Mouse (Mus musculus) ovary, postnatal 36 days (tissue): ENCODE data around the gene Aicda.
"Not testable (repeated sequence)": the region's sequence is repeated elsewhere in the genome, so short reads cannot be mapped to it uniquely, and the experiment has no call there.

Experiments used
- DNase-seq: peaks from one replicate; pipeline ENCODE4 v3.0.0; 2022; ENCODE audit warnings: low spot score, mixed read lengths

Gene Aicda

DNA sequence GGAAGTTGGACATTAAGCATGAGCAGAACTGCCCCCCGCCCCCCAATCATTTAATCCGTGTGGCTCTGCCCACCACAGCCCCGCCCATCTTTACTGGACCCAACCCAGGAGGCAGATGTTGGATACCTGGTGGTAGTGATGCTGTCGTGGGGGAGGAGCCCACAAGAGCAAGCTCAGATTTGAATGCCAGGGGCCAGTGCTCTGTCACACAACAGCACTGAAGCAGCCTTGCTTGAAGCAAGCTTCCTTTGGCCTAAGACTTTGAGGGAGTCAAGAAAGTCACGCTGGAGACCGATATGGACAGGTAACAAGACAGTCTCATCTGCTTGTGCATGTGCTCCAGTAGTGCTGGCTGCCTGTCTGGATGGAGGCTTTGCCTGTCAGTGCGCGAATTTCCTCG lies at the start of gene Aicda:
Aicda (plus strand) TSS at position 196 of the 400 bp plus-strand sequence.
- DNase-seq: no peak

DNA sequence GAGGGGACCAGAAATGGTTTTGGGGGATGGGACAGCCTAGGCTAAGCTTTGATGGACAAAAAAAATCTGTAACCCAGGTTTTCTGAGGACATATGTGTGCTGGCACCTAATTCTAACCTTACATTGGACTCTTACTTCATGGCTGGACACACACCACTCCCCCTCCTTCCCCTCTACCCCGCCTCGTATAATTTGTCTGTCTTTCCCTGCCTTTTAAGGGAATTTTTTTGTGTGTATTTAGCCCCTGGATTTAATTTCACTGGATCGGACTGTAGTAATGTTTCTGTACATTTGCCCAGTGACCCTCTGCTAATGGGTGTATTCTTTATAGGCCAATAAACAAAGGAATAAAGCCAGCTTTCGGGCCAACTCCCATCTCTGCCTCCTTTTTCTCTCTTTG lies 48.6 kb upstream of the Aicda start:
- DNase-seq: no peak

DNA sequence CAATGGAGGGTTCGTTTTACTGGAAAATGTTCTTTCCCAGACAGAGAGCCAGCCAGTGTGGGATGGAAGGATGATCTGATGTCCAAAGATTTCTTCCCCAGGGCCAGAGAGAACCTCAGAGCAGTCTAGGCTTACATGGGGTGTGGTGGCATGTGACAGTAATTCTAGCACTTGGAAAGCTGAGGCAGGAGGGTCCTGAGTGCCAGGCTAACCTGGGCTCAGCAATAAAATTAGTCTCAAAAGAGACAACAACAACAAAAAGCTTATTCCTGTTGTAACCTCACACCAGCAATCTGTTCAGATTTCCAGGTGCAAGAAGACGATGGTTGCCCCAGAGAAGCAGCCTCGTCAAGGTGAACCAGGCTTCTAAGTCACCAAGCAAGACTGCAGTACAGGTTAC lies 48.1 kb upstream of the Aicda start, which contains the start of gene Mfap5:
Mfap5 (plus strand) TSS at position 301 of the 400 bp plus-strand sequence.
- no peak for DNase-seq

DNA sequence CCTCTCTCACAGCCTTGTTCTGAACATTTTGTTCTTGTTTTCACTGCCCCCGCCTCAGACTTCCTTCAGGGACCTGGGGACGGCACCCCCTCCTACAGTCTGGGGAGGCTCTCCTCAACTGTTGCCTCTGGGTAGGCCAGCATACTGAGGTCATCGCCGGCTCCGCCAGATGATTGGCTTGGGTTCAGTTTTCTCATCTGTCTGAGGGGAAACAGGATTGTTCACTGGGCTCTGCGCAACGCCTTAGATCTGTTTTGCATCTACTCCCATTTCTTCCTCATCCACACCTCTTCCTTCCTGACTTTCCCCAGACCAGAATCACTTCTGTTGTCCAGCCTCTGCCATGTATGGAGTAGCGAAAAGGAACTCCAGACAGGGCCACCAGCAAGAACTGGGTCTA lies 45.1 kb upstream of the Aicda start:
- no peak for DNase-seq

DNA sequence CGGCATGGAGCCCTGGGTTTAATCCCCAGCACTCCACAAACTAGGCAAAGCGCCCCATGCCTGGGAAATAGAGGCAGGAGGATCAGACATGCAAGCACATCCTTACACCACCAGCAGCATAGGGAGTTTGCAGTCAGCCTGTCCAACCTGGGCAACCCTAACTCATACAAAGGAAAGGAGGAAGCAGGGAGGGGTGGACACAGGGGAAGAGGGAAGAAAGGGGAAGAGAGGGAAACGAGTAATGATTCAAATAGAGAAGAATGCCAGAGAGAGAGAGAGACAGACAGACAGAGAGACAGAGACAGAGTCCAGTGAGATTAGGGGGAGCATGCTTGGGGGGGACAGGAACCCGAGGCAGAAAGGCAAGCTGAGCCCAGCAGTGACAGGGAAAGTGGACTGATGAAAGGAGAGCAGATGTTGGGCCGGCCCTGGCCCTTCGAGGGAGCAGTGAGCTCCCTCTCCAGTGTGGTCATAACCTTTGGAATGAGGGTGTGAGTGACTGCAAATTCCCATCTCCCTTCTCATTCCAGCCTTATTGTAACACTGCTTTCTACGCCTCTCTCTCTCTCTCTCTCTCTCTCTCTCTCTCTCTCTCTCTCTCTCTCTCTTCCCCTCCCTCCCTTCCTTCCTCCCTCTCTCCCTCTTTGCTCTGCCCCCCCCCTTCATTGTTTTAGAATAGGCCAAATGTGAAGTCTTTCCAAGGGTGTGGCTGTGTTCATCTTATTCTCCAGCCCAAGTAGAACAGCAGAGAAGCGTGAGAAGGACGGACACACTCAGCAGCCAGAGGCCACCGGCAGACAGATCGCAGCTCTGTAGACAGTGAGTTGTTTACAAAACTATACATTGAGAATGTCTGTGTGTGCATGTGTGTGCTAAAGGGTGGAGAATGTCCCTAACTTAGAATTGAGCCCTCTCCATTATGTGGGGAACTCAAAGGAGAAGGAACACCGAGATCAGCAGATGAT lies 40.4 kb upstream of the Aicda start:
- DNase-seq: no peak

DNA sequence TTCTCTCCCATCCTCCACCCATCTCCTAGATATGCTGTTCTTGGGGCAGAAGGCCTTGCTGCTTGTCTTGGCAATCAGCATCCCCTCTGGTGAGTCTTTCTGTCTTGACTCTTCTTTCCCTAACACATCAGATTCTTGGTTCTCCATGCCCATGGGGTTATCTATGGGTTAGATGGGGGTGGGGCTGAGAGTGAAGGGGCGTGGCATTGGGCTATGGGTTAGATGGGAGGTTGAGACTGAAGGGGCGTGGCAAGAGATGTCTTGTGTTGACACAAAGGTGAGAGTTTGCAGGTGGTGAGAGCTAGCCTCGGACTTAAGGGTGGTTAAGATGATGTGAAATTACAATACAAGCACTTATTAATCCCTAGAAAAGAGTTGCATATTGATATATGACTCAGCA lies 39.3 kb upstream of the Aicda start:
- no peak for DNase-seq

DNA sequence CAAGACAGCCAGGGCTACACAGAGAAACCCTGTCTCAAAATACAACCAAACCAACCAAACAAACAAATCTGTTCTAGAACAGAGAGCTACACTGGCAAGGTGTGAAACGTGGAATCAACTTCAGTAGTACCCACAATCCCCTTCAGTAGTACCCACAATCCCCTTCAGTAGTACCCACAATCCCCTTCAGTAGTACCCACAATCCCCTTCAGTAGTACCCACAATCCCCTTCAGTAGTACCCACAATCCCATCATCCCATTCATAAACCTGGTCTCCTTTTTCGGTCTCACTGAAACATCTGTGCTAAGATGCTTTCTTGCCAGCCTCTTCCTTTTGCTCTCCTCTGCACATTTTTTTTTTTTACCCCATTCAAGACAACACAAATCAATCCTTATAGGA lies 37.8 kb upstream of the Aicda start:
- not testable (repeated sequence) for DNase-seq

DNA sequence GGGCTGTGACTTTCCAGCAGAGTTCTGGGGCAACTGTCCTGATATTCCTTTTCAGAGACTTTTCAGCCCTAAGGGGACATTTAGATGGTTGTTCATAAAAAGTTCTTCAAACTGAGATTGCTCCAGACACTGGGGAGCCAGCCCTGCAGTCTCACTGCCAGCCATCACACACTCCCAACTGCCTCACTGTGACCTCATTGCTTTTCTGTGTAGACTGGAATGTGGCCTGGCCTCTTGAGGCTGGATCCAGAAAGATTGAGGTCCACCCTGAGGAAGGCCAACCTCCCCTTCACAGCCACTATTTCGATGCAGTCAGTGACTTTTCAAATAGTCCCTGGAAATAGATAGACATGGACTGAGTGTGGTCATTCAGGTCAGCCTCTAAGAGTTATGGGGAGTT lies 35.9 kb upstream of the Aicda start:
- no peak for DNase-seq

DNA sequence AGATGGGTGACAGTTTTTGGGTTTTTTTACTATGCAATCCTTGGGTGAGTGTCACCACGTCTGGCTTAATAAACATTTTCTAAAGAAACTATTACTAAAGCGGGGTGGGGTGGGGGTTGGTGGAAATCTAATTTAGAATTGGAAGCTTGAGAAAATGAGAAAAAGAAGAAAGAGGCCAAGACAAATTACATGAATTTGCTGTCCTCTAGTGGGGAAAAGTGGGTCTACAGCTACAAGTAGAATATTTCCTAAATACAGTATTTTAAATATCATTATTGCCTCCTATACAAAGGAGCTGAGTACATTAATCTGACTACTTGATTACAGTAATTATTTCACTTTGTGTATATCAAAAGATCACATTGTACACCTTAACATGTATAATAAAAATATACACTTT lies 34.2 kb upstream of the Aicda start:
- DNase-seq: no peak

DNA sequence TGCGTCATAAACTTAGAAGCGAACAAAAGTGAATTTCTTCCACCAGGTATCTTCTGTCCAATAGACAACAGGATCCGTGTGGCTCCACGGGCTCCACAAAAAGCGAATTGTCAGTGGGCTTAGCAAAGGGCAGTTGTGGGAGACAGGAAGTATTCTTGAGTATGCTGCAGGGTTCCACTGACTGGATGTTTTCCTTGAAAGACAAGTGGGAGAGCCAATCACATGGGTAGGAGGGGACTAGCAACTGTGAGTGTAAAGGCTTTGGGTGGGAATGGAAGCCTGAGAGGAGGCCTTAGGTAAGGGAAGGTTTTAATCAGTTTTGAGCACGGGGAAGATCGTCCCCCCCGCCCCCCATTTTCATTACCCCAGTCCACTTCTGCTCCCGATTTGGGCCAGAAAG lies 31.0 kb upstream of the Aicda start:
- DNase-seq: no peak

DNA sequence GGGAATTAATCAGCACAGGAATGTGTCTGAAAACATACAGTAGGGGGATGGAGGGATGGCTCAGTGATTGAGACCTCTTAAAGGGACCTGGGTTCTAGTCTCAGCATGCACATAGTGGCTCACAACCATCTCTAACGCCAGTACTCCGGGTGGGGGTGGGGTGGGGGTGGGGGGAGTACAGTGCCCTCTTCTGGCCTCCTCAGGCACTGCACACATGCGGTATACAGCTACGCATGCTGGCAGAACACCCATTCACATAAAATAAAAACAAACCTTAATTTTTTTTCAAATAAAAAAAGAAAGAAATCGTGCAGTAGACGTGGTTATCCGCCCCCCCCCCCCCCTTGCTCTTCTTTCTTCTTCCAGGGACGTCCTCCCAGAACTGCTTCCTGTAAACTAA lies 30.3 kb upstream of the Aicda start:
- DNase-seq: no peak

DNA sequence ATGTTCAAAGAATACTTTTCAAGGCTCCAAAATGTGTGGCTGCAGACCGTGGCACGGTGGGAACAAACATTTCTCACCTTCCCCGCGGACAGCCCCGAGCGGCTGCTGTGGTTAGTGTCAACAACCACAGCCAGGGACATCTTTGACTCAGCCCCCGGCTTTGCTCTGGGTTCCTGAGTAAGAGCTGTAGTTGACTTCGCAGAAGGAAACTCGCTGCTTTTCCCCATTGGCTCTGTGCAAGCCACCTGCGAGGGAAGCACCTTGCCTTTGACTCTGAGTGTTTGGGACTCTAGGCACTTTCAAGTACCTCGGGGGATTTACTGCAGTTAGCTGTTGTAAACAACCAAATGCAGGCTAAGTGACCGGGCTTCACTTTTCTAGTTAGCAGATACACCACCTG lies 26.0 kb upstream of the Aicda start:
- no peak for DNase-seq

DNA sequence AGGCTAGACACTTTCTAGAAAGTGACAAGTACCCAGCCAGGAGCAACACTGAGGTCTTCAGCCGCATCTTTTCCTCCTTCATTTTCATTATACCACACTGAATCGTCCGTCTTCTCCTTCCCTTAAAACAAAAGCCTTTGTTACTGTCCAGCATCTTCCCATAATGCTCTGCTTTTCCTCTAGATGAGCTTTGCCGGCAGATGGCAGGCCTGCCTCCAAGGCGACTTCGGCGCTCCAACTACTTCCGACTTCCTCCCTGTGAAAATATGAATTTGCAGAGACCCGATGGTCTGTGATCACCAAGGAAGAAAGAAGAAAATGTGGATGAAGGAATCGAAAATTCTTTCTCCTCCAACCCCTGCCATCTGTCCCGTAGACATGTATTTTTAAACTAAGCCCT lies 25.5 kb upstream of the Aicda start:
- DNase-seq: no peak

DNA sequence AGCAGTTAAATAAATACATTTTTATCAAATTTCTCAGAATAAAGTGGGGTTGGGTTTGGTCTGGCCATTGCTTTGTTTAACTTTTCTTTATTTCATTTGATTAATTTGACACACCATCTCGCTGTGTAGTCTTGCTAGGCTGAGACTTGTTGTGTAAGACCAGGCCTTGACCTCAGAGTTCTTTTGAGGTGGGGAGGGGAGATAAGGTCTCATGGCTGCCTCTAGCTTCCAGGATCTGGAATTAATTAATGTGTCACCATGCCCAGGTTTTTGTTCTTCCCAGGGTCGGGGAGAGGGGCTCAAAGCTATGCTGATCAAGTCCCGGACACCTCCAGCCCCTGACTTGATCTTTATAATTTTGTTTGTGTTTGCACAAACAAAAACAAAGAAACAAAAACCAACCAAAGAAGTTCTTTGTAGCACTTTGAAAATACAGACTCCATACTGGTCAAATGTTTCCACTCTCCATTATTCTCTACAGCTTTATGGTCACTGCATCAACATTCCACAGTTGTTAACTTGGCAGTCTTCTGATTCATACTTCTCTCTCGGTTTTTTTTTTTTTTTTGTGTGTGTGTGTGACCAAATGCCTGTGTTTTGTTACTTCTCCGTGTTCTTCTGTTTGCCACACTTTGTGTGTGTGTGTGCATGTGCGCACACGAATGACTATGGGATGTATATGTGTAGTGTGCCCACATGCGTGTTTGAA lies 22.0 kb upstream of the Aicda start:
- DNase-seq: no peak

DNA sequence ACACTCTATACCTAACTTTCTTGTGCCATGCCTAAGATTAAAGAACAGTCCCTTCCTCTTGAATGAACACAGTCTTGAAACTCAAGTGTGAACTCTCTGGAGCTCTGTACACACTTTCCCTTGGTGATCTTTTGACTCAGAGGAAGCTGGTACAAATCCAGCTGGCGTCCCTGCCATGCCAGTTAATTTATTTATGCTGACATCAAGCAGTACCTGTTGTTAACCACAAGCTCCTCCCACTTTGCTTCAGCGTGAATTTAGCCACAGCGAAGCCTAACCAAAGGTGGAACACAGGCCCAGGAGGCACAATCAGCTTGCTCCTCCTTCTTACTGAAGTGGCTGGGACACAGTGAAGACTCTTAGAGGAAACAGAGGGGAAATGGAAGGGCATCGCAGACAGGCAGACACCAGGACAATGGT lies 20.7 kb upstream of the Aicda start:
- no peak for DNase-seq

DNA sequence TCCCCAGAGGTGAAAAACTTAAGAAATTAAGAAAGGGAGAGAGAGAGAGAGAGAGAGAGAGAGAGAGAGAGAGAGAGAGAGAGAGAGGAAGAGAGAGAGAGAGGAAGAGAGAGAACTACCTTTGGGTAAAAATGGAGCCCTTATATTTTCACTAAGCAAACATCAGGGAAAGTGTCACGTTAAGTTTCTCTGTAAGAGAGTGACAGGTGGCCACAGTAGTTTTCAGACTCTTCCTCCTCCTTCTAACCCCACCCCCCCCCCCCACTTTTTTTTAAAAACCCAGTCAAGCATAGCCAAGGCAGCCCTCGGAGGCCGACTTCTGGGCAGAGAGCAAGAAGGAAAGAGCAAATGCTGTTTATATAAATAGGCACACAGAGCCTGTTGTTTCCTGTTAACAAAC lies 19.6 kb upstream of the Aicda start:
- no peak for DNase-seq

DNA sequence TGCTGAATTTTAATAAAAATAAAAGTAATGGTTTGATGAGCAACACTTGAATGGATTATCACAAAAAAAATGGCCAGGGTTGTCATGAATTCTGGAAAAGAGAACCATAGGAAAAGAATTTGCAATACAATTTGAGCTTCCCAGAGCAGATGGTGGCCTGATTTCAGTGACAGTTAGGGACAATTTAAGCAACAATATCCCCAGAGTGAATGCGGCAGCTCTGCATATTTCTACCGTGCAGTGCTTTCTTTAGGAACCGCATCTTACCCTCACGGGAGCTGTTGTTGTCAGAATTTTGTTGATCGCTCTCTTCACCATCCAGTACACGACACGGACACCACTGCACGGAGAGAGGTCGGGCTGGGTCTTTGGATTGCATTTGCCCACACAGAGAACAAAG lies 14.0 kb upstream of the Aicda start:
- no peak for DNase-seq

DNA sequence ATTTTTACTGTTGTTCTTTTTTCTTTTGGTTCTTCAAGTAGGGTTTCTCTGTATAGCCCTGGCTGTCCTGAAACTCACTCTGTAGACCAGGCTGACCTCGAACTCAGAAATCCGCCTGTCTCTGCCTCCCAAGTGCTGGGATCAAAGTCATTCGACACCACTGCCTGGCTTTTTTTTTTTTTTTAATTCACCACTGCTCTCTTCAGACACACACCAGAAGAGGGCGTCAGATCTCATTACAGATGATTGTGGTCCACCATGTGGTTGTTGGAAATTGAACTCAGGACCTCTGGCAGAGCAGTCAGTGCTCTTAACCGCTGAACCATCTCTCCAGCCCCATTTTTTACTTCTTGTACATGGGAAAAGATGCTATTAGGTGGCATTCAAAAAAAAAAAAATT lies 11.1 kb upstream of the Aicda start:
- DNase-seq: not testable (repeated sequence)

DNA sequence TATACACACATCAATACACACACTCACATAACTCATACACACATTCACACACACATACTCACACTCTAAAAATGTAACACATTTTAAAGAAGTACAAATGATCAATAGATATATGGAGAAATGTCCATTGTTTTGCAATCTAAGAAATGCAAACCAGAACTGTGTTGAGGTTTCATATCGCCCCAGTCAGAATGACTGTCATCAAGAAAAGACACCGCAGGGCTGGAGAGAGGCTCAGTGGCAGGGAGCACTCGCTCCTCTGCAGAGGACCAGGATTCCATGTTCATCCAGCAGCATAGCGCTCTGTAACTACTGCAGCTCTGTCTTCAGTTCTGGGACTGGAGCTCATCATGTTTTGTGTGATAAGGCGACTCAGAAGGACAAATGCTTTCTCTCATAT lies 10.0 kb upstream of the Aicda start:
- no peak for DNase-seq

DNA sequence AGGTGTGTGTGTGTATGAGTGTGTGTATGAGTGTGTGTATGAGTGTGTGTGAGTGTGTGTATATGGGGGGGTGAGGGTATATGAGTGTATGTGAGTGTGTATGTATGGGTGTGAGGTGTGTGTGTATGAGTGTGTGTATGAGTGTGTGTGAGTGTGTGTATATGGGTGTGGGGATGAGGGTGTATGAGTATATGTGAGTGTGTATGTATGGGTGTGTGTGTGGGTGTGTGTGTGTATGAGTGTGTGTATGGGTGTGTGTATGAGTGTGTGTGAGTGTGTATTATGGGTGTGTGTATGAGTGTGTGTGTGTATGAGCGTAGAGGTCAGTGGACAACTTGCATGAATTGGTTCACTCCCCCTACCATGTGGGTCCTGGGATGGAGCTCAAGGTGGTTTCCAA lies 8.9 kb upstream of the Aicda start:
- DNase-seq: no peak

DNA sequence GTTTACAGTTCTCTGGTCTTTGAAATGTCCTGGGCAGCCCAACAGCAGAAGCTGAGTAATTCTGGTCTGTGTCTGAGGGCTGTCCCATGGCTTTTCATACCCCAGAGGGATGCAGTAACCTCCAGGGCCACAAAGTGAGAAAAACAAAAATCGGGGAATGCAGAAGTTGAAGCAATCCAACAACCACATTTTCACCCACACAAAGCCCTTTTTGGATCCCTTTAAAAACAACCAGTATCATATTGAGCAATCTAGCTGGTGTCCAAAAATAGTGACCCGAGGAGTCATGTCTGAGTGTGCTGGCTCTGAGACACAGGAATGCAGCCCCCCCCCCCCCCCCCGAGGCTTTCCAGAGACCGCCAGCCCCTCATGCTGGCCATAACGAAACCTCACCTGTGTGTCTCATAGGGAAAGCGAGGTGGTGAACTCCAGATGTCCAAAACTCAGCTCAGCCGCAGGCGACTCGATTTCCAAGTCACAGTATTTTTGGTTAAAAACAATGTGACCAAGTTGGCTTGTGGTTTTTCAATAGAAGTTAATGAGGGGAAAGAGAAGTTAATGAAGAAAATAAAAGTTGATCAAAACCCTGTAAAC lies 8.2 kb upstream of the Aicda start:
- DNase-seq: no peak

DNA sequence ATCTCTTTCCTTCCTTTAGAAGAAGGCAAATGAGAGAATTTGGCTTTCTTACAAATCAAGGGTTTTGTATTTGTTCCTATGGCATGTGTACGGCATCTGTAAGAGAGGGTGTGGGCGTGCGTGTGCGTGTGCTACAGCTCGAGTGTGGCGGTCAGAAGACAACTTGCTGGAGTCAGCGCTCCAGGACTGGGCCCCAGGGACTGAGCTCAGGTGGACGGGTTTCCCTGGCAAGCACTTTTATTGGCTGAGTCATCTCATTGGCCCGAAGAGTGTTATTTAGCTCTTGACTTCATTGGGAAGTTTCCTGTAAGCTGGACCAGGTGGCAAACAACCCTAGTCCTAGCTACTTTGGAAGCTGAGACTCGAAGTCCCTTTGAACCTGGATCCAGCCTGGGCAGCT lies 7.7 kb upstream of the Aicda start:
- no peak for DNase-seq

DNA sequence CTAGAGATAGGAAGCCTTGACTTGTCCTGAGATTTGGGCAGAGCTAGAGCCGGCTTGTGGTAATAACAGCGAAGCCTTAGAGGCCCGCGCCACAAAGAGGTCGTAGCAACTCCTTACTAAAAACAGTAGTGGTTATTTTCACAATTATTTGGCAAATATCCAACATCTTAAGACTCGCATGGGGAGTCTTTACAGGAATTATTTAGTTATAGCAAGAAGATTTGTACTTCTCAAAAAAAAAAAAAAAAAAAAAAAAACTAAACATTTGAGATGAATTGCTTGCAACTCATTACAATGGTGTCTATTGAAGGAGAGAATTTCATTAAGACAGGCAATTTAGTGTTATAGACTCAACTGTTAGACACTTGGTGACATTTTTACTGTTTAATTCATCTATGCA lies 501 bp downstream of the Aicda start:
- DNase-seq: no peak
